Mouse (Mus musculus): ENCODE results near the gene 4931429L15Rik. TPM values are rescaled to one million over a fixed set of nuclear protein-coding genes. Genes with fewer than 3 reads are reported as not detected.

Gene 4931429L15Rik
- polyA plus RNA-seq, 1 experiment from 2014 or later = not detected

DNA sequence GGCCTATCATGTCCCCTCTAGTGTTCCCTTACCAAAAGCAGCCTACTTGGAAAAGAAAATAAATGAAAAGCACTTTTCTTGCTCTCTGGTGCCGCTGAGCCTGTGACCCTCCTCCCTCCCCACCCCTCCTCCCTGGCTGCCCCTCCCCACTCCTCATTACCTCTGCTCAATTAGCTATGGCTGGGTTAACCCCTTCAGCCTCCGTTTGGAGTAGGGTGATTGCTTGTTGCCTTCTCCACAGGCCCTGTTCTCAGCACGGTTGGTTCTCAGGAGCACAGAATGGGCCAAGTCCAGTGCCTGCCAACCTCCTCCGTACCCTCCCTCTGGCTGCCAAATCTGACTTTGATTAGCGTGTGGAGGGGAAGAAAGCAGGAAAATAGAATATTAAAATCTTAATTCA lies 3.4 kb downstream of the 4931429L15Rik start:
- Histone ChIP-seq H3K36me3 (ENCODE audit: control insufficient read depth, insufficient read depth) (no peaks in the 10 kb centered on the region), H3K9me3 (ENCODE audit: control insufficient read depth) (0 out of 2 replicates have a peak, but pooled peaks cover 4% of the 10 kb centered on the region), H3K4me2 (replicated peaks; ENCODE audit: low read depth) (no peak overlapping the region), H3K9ac (ENCODE audit: low read depth, low read length) (no peak overlapping the region), H3K27me3 (replicated peaks; ENCODE audit: control insufficient read depth, insufficient read depth, low read length) (no peaks in the 10 kb centered on the region), H3K4me3 (ENCODE audit: low read depth, low read length) (no peak overlapping the region), H3K4me1 (replicated peaks; ENCODE audit: control insufficient read depth, insufficient read depth, low read length) (no peaks in the 10 kb centered on the region), H3K27ac (ENCODE audit: low read depth, low read length) (no peak overlapping the region)
- 47% methylated on average over 5 of the region's 5 CpGs for WGBS
- ATAC-seq = no peak
- TF ChIP-seq CTCF (IDR thresholded peaks at IDR 0.05; ENCODE audit: low read depth) = no peak

DNA sequence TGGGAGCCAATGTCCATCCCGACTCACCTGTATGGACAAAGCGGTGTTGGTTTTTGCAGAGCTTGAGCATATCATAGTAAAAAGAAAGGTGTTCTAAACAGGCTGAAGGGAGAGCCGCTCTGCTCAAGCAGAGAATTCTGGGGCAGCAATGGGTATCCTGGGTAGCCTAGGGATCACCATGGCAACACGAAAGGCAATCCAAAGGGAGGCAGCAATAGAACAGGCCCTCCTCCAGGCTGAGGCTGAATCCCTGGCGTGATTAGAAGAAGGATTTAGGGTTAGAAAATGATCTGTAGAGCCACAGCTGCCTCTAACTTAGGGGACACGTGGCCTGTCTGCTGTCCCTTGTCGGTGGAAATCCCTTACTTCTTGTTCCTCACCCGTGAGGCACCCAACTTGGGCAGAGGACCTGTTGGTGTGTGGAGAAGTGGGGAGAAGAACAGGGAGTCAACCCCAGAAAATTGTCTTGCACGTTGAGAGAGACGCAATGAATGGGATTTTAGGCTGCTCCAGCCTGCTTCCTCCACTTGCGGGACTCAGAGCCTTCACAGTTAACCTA lies 3.9 kb downstream of the 4931429L15Rik start:
- 68% methylated on average over 11 of the region's 11 CpGs for WGBS
- no peak for ATAC-seq
- H3K9me3 ChIP-seq (ENCODE audit: control insufficient read depth) = 0 out of 2 replicates have a peak, but pooled peaks cover 4% of the 10 kb centered on the region

DNA sequence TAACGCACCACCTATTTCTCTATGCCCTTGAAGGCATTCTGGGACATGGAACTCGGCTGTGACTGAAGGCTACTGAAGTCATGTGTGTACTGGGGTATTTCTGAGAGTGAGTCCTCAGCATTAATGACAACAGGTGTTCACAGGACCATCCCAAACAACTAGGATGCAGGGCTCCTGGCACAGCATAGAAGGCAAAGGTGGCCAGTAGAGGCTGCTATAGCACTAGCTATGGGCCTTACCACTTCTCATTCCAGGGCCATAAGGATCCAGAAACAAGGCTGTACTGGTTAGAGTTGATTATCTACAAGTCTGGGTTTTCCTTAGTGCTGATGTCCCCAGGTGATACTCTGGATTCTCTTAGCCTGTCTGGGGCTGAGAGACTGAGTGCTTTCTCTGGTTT lies 4.9 kb downstream of the 4931429L15Rik start:
- no peak overlapping the region for H3K9ac ChIP-seq (ENCODE audit: low read depth, low read length)
- no peak for ATAC-seq
- no peaks in the 10 kb centered on the region for H3K36me3 ChIP-seq (ENCODE audit: control insufficient read depth, insufficient read depth)
- H3K27ac ChIP-seq (ENCODE audit: low read depth, low read length) = no peak overlapping the region
- WGBS = 49% methylated on average over 2 of the region's 2 CpGs
- TF ChIP-seq CTCF (IDR thresholded peaks at IDR 0.05; ENCODE audit: low read depth) = no peak
- H3K4me3 ChIP-seq (ENCODE audit: low read depth, low read length) = no peak overlapping the region
- H3K4me2 ChIP-seq (replicated peaks; ENCODE audit: low read depth) = no peak overlapping the region
- no peaks in the 10 kb centered on the region for H3K4me1 ChIP-seq (replicated peaks; ENCODE audit: control insufficient read depth, insufficient read depth, low read length)
- H3K9me3 ChIP-seq (ENCODE audit: control insufficient read depth) = 0 out of 2 replicates have a peak, but pooled peaks cover 3% of the 10 kb centered on the region
- no peaks in the 10 kb centered on the region for H3K27me3 ChIP-seq (replicated peaks; ENCODE audit: control insufficient read depth, insufficient read depth, low read length)

More for the DNA sequence above, 3.9 kb downstream of the 4931429L15Rik start:
- no peaks in the 10 kb centered on the region for H3K27me3 ChIP-seq (replicated peaks; ENCODE audit: control insufficient read depth, insufficient read depth, low read length)
- no peak overlapping the region for H3K4me2 ChIP-seq (replicated peaks; ENCODE audit: low read depth)
- H3K4me1 ChIP-seq (replicated peaks; ENCODE audit: control insufficient read depth, insufficient read depth, low read length) = no peaks in the 10 kb centered on the region
- H3K36me3 ChIP-seq (ENCODE audit: control insufficient read depth, insufficient read depth) = no peaks in the 10 kb centered on the region
- TF ChIP-seq CTCF (IDR thresholded peaks at IDR 0.05; ENCODE audit: low read depth) = no peak
- H3K4me3 ChIP-seq (ENCODE audit: low read depth, low read length) = no peak overlapping the region
- no peak overlapping the region for H3K9ac ChIP-seq (ENCODE audit: low read depth, low read length)
- no peak overlapping the region for H3K27ac ChIP-seq (ENCODE audit: low read depth, low read length)

DNA sequence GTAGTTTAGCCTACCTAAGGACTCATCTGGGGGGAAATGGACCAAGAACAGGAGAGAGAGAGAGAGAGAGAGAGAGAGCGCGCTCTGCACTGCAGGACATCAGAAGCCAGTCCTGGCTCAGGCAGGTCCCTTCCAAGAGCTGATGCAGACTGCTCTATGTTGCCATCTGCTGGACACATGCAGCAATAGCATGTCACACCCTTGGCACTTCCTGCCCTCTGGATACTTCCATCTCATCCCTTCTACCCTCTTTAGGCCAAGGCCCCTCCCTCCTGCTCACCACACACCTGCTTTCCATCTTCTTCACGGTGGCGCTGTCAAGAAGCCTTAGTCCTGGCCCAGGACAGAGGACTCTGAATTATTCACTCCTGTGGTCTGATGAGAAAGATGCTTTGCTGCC lies 5.3 kb downstream of the 4931429L15Rik start:
- Histone ChIP-seq H3K4me3 (ENCODE audit: low read depth, low read length) (no peak overlapping the region), H3K4me1 (replicated peaks; ENCODE audit: control insufficient read depth, insufficient read depth, low read length) (no peaks in the 10 kb centered on the region), H3K9ac (ENCODE audit: low read depth, low read length) (no peak overlapping the region), H3K27ac (ENCODE audit: low read depth, low read length) (no peak overlapping the region), H3K4me2 (replicated peaks; ENCODE audit: low read depth) (no peak overlapping the region), H3K36me3 (ENCODE audit: control insufficient read depth, insufficient read depth) (no peaks in the 10 kb centered on the region), H3K9me3 (ENCODE audit: control insufficient read depth) (no peaks in the 10 kb centered on the region), H3K27me3 (replicated peaks; ENCODE audit: control insufficient read depth, insufficient read depth, low read length) (no peaks in the 10 kb centered on the region)
- ATAC-seq = peak; percentile 59; the same call in 1 of the 2 replicates
- WGBS = 5% methylated on average over 4 of the region's 4 CpGs
- peak; percentile 99 for TF ChIP-seq CTCF (IDR thresholded peaks at IDR 0.05; ENCODE audit: low read depth)

DNA sequence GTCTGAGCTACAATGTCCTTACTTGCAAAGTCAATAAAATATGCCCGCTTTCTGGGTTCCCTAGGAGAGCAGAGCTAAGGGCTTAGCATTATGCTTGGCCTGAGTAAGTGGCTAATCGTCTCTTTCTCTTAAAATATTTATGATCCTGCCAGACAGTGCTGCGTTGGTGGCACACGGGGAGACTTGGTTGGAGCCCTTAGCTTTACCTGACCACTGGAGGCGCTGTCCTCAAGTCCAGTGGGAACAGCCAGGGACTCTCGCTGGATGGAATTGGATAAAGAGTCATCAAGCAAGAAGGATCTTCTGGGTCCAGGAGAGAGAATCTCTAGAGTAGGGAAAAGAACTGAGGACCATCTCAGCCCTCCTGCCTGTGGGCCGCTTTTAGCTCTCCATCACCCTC lies 10.7 kb downstream of the 4931429L15Rik start:
- Histone ChIP-seq H3K4me2 (replicated peaks; ENCODE audit: low read depth) (no peak overlapping the region), H3K9me3 (ENCODE audit: control insufficient read depth) (no peaks in the 10 kb centered on the region), H3K4me3 (ENCODE audit: low read depth, low read length) (no peak overlapping the region), H3K9ac (ENCODE audit: low read depth, low read length) (no peak overlapping the region), H3K36me3 (ENCODE audit: control insufficient read depth, insufficient read depth) (no peaks in the 10 kb centered on the region), H3K27me3 (replicated peaks; ENCODE audit: control insufficient read depth, insufficient read depth, low read length) (no peaks in the 10 kb centered on the region), H3K27ac (ENCODE audit: low read depth, low read length) (no peak overlapping the region), H3K4me1 (replicated peaks; ENCODE audit: control insufficient read depth, insufficient read depth, low read length) (no peaks in the 10 kb centered on the region)
- 16% methylated on average over 7 of the region's 7 CpGs for WGBS
- TF ChIP-seq CTCF (IDR thresholded peaks at IDR 0.05; ENCODE audit: low read depth) = peak; percentile 74
- no peak for ATAC-seq

DNA sequence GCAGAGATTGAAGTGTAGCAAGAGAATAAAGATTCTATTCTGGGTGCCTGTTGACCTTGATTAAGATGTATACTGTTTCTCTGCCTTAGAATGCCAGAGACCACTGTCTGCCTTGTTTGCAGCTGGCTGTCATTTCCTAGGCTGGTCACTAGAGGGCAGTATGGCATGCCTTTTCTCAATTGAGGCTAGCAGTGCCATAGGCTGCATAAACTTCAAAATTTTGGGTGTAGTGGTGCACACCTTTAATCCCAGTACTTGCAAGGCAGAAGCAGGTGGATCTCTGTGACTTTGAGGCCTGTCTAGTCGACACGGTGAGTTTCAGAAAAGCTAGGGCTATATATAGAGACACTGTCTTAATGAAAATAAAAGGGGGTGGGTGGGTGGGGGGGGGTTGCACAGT lies 17.6 kb downstream of the 4931429L15Rik start:
- H3K27me3 ChIP-seq (replicated peaks; ENCODE audit: control insufficient read depth, insufficient read depth, low read length) = no peaks in the 10 kb centered on the region
- H3K27ac ChIP-seq (ENCODE audit: low read depth, low read length) = no peak overlapping the region
- no peaks in the 10 kb centered on the region for H3K4me1 ChIP-seq (replicated peaks; ENCODE audit: control insufficient read depth, insufficient read depth, low read length)
- ATAC-seq = no peak
- peak; percentile 93 for TF ChIP-seq CTCF (IDR thresholded peaks at IDR 0.05; ENCODE audit: low read depth)
- H3K9ac ChIP-seq (ENCODE audit: low read depth, low read length) = no peak overlapping the region
- H3K4me2 ChIP-seq (replicated peaks; ENCODE audit: low read depth) = no peak overlapping the region
- 5% methylated on average over 2 of the region's 2 CpGs for WGBS
- H3K36me3 ChIP-seq (ENCODE audit: control insufficient read depth, insufficient read depth) = peaks cover 23% of the 10 kb centered on the region
- H3K9me3 ChIP-seq (ENCODE audit: control insufficient read depth) = no peaks in the 10 kb centered on the region
- no peak overlapping the region for H3K4me3 ChIP-seq (ENCODE audit: low read depth, low read length)
